Mouse (Mus musculus) heart, embryonic 16.5 days (tissue): ENCODE results near the gene Rmdn2. TPM values are rescaled to one million over a fixed set of nuclear protein-coding genes. Genes with fewer than 3 reads are reported as not detected.
A peak's percentile ranks its signal among the peaks of the same experiment; 100 is the strongest.

ENCODE experiments used
- ATAC-seq: fragments of 200-750 bp; cut with Nextera tagmentation; replicated peaks from 2 replicates; pipeline ENCODE4 v1.8.0; 2017; ENCODE audit warnings: moderate number of reproducible peaks; ENCODE audit not compliant: insufficient read depth, low FRiP score; ENCODE audit errors: extremely low read depth
- H3K27ac ChIP-seq: fragments of 300-500 bp; sonication (generic); 2 replicates; pipeline ENCODE4 v1.5.1; 2014; ENCODE audit warnings: mild to moderate bottlenecking, low read length, control low read depth, moderate library complexity
- H3K27me3 ChIP-seq: fragments of 300-500 bp; sonication (generic); 2 replicates; pipeline ENCODE4 v1.6.1; 2014; ENCODE audit warnings: low read length, mixed read lengths; ENCODE audit not compliant: control insufficient read depth, insufficient read depth
- H3K36me3 ChIP-seq: fragments of 300-500 bp; sonication (generic); 2 replicates; pipeline ENCODE4 v1.6.1; 2014; ENCODE audit not compliant: control insufficient read depth, insufficient read depth
- H3K4me1 ChIP-seq: fragments of 300-500 bp; sonication (generic); 2 replicates; pipeline ENCODE4 v1.6.1; 2014; ENCODE audit warnings: low read length, mixed read lengths; ENCODE audit not compliant: control insufficient read depth, insufficient read depth
- H3K4me2 ChIP-seq: fragments of 300-500 bp; sonication (generic); 2 replicates; pipeline ENCODE4 v1.6.1; 2014; ENCODE audit warnings: low read depth, mild to moderate bottlenecking, control low read depth, low read length
- H3K4me3 ChIP-seq: fragments of 300-500 bp; sonication (generic); 2 replicates; pipeline ENCODE4 v1.5.1; 2014; ENCODE audit warnings: mild to moderate bottlenecking, control low read depth, low read length
- H3K9ac ChIP-seq: fragments of 300-500 bp; sonication (generic); 2 replicates; pipeline ENCODE4 v1.6.1; 2014; ENCODE audit warnings: low read length, control low read depth
- H3K9me3 ChIP-seq: fragments of 300-500 bp; sonication (generic); replicated peaks from 2 replicates; pipeline ENCODE4 v1.6.1; 2016; ENCODE audit warnings: low read length; ENCODE audit not compliant: control insufficient read depth
- WGBS: fragments of 180-500 bp; shearing (Covaris S2); extraction: QIAGEN DNeasy Blood & Tissue Kit; methylation state at CpG from one replicate; pipeline ENCODE4 v1.1.7; 2014; 5-methylcytosine and 5-hydroxymethylcytosine counted together
- polyA plus RNA-seq: library from polyadenylated mRNA; unstranded; fragments of >200 nt; fragmentation: Nextera tagmentation; extraction: Ambion mirVana; gene quantifications from 2 replicates; pipeline ENCODE4 v1.2.1, GENCODE M21; 2015

The Rmdn2 gene
- polyA plus RNA-seq, 1 experiment from 2014 or later, result 11.7 TPM

DNA sequence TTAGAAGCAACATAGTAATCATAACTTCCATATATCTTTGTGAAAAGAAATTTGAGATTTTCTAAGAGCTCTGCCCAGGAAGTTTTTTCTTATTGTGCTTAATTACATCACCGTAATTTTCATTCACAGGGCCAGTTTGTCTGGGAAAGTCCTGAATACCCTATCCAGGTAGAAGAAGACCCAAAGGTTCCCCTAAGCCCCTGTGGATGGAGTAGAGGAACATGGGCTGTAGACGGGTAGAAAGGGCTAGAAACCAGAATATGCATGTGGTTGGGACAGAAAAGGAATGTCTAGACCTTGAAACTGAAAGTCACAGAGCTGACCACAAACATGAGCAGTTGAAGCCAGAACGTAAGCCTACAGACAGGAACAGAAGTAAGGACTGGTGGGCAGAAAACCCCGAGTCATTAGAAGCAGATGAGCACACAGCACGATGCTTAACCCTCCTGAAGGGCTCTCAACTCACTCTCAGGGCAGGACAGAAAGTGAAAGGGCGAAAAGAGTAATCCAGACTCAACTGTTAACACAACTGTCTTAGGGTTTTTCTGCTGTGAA, 27.3 kb upstream of the Rmdn2 start:
- no peaks in the 10 kb centered on the region for H3K36me3 ChIP-seq
- H3K4me2 ChIP-seq, result no peak overlapping the region
- H3K27ac ChIP-seq, result no peak overlapping the region
- H3K27me3 ChIP-seq, result no peaks in the 10 kb centered on the region
- no peaks in the 10 kb centered on the region for H3K9me3 ChIP-seq
- H3K4me3 ChIP-seq, result no peak overlapping the region
- no peaks in the 10 kb centered on the region for H3K4me1 ChIP-seq
- 62% methylated on average over 6 of the region's 6 CpGs for WGBS
- H3K9ac ChIP-seq, result no peak overlapping the region
- no peak for ATAC-seq

DNA sequence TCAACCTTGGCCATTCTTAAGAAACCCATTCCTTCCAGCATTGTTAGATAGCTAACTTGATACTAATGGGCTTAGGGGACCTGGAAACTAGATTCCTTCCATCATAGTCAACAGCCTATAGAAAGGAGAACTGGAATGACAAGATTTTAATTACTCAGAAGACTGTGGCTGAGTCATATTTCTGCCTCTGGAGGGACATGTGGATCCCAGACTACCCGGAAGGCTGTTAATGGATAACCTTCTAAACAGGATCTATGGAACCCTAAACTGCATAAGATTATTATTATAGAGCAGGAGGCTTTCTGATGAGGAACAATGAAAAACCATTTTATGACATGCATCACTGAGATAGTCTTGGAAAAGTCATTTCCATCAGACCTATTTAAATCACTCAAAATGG, 21.8 kb upstream of the Rmdn2 start:
- Histone ChIP-seq H3K9ac (no peak overlapping the region), H3K27me3 (no peaks in the 10 kb centered on the region), H3K36me3 (no peaks in the 10 kb centered on the region), H3K4me2 (no peak overlapping the region), H3K4me3 (no peak overlapping the region), H3K4me1 (no peaks in the 10 kb centered on the region), H3K9me3 (no peaks in the 10 kb centered on the region), H3K27ac (no peak overlapping the region)
- WGBS, result 85% methylated on average over 1 of the region's 1 CpGs
- no peak for ATAC-seq

DNA sequence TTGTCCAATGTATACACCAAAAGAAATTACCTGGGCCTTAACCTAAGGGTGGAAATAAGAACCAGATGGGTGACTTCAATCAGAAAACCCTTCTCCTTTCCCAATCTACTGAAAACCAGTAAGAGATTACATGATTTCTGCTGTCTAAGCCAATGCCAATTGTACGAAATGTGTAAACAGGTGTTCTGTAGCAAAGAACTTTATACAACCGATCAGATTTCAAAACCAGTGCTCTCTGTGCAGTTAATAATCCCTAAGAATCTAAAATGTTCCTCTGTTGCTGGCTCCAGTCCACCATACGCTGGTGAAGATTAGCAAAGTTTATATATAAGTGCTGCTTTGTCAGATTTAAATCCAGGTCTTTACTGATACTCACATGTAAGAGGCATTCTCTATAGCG, 15.7 kb upstream of the Rmdn2 start:
- no peaks in the 10 kb centered on the region for H3K27me3 ChIP-seq
- H3K4me1 ChIP-seq, result peaks cover 4% of the 10 kb centered on the region; the same call in 1 of the 2 replicates
- 74% methylated on average over 4 of the region's 4 CpGs for WGBS
- H3K36me3 ChIP-seq, result no peaks in the 10 kb centered on the region
- no peak overlapping the region for H3K4me3 ChIP-seq
- no peak for ATAC-seq
- no peak overlapping the region for H3K9ac ChIP-seq
- no peak overlapping the region for H3K27ac ChIP-seq
- no peak overlapping the region for H3K4me2 ChIP-seq
- H3K9me3 ChIP-seq, result no peaks in the 10 kb centered on the region

DNA sequence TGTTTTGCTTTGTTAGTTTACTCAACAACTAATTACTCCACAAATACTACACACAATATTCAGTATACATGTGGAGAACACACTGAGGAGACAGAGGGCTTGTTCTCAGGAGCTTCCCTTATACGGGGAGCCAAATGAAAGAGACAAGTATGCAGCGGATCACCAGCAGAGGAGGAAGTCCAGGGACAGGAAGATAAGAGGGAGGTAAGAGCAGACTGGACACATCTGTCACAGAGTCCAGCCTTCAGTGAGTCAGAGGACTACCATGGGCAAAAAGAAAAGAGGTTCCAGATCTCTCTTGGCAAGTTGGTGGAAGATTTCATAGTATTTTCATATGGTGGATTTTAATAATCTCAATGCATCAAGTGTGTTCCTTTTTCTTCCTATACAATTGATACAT, 13.5 kb upstream of the Rmdn2 start:
- H3K9ac ChIP-seq, result no peak overlapping the region
- no peak overlapping the region for H3K4me2 ChIP-seq
- H3K27me3 ChIP-seq, result no peaks in the 10 kb centered on the region
- 9% methylated on average over 2 of the region's 2 CpGs for WGBS
- no peak overlapping the region for H3K27ac ChIP-seq
- H3K4me3 ChIP-seq, result no peak overlapping the region
- ATAC-seq, result no peak
- H3K9me3 ChIP-seq, result no peaks in the 10 kb centered on the region
- no peaks in the 10 kb centered on the region for H3K36me3 ChIP-seq
- H3K4me1 ChIP-seq, result peaks cover 9% of the 10 kb centered on the region

DNA sequence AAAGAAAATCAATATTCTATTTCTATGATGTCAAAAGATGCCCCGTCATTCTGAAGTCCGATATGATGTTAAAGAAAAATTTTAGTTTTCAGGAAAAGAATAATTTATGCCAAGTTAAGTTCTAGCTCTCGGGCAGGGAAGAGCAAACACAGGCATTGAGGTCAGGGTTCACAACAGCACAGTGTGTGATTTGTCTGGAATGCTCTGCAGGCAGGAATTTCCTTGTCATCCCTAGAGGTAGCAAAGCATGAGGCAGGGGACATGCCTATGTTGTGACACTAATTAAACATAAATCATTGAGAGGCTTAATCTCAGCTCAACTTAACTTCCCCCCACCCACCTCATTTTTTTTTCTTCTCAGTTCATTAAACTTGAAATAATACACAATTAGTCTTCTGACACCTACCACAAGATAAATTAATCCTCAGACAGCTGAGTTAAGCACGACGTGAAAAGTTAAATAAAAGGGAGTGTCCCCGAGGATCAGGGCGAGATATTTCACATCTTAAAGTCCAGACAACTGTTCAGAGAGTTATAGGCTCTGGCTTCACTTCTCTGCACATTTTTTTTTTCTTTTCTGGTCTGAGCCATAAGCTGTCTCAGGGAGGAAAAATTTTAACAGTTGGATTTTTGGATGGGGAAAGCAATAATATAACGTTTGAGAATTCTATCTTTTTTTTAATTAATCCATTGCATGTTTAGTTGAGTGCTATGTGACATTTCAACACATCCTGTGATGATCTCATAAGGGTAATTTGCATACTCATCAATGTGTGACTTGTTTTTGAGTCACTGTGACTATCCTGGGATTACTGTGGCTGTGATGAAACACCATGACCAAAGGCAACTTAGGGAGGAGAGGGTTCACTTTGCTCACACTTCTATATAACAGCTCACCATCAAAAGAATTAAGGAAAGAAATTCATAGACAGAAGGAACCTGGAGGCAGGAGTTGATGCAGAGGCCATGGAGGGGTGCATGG, 12.8 kb upstream of the Rmdn2 start:
- Histone ChIP-seq H3K27ac (no peak overlapping the region), H3K4me1 (peaks cover 9% of the 10 kb centered on the region), H3K36me3 (no peaks in the 10 kb centered on the region), H3K27me3 (no peaks in the 10 kb centered on the region), H3K4me2 (no peak overlapping the region), H3K9ac (no peak overlapping the region), H3K4me3 (no peak overlapping the region), H3K9me3 (no peaks in the 10 kb centered on the region)
- no peak for ATAC-seq
- 30% methylated on average over 8 of the region's 8 CpGs for WGBS

DNA sequence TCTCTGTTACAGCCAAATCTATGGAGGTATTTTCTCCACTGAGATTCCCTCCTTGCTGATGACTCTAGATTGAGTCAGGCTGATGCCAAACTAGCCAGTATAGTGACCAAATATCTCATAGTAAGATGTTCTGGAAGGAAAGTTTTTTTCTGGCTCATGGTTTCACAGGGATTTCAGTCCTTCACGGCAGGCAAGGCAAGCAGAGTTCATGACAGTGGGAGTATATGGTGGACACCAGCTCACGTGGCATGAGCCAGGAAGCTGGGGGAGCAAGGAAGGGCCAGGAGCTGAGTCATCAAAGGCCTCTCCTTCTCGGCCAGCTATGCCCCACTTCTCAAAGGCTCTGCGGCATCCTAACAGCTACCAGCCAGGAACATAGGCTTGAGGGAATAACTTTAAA, 11.6 kb upstream of the Rmdn2 start:
- Histone ChIP-seq H3K36me3 (no peaks in the 10 kb centered on the region), H3K4me1 (peaks cover 9% of the 10 kb centered on the region), H3K4me3 (no peak overlapping the region), H3K27me3 (no peaks in the 10 kb centered on the region), H3K9ac (no peak overlapping the region), H3K9me3 (no peaks in the 10 kb centered on the region), H3K27ac (no peak overlapping the region), H3K4me2 (no peak overlapping the region)
- WGBS, result 58% methylated on average over 4 of the region's 4 CpGs
- ATAC-seq, result no peak

DNA sequence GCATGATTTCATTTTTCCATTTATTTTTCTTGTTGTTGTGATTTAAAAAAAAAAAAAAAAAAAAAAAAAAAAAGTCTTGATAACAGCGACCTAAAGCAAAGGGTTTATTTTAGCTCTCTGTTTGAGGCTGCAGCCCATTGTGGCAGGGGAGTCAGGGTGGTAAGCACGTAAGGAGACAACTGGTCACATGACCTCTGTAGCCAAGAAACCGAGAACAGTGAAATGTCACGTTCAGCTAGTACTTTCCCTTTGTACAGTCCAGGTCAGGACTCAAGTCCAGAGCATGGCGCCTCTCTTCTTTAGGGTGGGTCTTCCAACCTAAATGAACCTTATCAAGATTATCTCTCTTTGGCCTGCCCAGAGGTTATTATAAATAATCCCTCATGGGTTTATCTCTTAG, 9.3 kb upstream of the Rmdn2 start:
- Histone ChIP-seq H3K4me2 (no peak overlapping the region; the same call in 1 of the 2 replicates), H3K4me1 (peaks cover 9% of the 10 kb centered on the region), H3K27me3 (no peaks in the 10 kb centered on the region), H3K4me3 (no peak overlapping the region), H3K36me3 (no peaks in the 10 kb centered on the region), H3K9me3 (no peaks in the 10 kb centered on the region), H3K27ac (no peak overlapping the region), H3K9ac (no peak overlapping the region)
- 0 out of 2 replicates have a peak, but pooled peaks have one; percentile 58 for ATAC-seq
- 38% methylated on average over 5 of the region's 5 CpGs for WGBS

DNA sequence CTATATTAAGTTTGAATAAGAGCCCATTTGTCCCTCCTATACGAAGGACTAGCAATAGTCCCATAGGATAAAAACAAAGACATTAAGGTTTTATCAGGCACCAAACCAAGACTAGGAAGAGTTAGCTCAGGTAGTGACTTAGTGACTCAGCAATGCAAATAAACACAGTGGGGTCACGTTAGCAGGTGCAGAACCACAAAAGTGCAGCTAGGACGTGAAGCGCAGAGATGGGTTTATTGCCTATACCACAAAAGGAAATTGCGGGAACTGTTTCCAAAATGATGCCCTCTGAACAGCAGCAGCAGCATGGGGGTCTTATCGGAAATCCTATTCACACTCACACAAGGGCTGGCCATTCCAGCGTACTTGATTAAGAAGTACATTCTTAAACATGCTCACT, 8.2 kb upstream of the Rmdn2 start:
- peaks cover 9% of the 10 kb centered on the region for H3K4me1 ChIP-seq
- no peak overlapping the region for H3K9ac ChIP-seq
- no peaks in the 10 kb centered on the region for H3K36me3 ChIP-seq
- H3K27ac ChIP-seq, result no peak overlapping the region
- ATAC-seq, result no peak
- H3K9me3 ChIP-seq, result no peaks in the 10 kb centered on the region
- no peak overlapping the region for H3K4me3 ChIP-seq
- H3K4me2 ChIP-seq, result no peak overlapping the region
- 78% methylated on average over 7 of the region's 7 CpGs for WGBS
- H3K27me3 ChIP-seq, result no peaks in the 10 kb centered on the region

DNA sequence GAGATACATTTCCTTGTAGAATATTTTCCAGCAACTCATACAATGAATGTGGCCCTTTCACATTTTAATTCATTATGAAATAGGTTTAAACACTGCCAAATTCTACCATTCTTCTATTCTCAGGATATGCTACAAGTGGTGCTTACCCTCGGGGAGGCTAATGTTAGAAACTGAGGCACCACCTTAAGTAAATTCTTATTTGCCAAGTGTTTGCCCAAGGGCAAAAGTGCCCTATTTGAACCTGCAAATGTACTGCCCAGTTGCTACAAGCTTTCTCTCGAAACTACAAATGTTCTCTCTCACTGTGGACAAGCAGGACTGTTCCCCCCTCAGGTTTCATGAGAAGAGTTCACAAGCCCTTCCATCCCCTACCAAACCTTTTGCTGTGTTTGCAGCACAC, 5.9 kb upstream of the Rmdn2 start:
- WGBS, result 57% methylated on average over 2 of the region's 2 CpGs
- no peak for ATAC-seq
- no peaks in the 10 kb centered on the region for H3K36me3 ChIP-seq

More for the DNA sequence above, 5.9 kb upstream of the Rmdn2 start:
- peaks cover 5% of the 10 kb centered on the region; the same call in 1 of the 2 replicates for H3K4me1 ChIP-seq
- no peaks in the 10 kb centered on the region for H3K27me3 ChIP-seq
- H3K27ac ChIP-seq, result no peak overlapping the region
- no peaks in the 10 kb centered on the region for H3K9me3 ChIP-seq
- H3K4me2 ChIP-seq, result no peak overlapping the region
- no peak overlapping the region for H3K4me3 ChIP-seq
- H3K9ac ChIP-seq, result no peak overlapping the region
